Mouse (Mus musculus) hindbrain, embryonic 15.5 days (tissue): ENCODE results near the gene Adam25. TPM values are rescaled to one million over a fixed set of nuclear protein-coding genes. Genes with fewer than 3 reads are reported as not detected.
"Not testable (repeated sequence)": the region's sequence is repeated elsewhere in the genome, so short reads cannot be mapped to it uniquely, and the experiment has no call there.

ENCODE experiments used
- ATAC-seq: fragments of 200-750 bp; cut with Nextera tagmentation; 2 replicates; pipeline ENCODE4 v1.8.0; 2017; ENCODE audit warnings: low read depth, moderate number of reproducible peaks, moderate TSS enrichment; ENCODE audit not compliant: low FRiP score
- H3K27ac ChIP-seq: fragments of 300-500 bp; sonication (generic); replicated peaks from 2 replicates; pipeline ENCODE4 v1.5.1; 2015; ENCODE audit warnings: mild to moderate bottlenecking, inconsistent platforms
- H3K27me3 ChIP-seq: fragments of 300-500 bp; sonication (generic); 2 replicates; pipeline ENCODE4 v1.6.1; 2015; ENCODE audit warnings: control low read depth, inconsistent platforms
- H3K36me3 ChIP-seq: fragments of 300-500 bp; sonication (generic); 2 replicates; pipeline ENCODE4 v1.6.1; 2015; ENCODE audit warnings: control low read depth, inconsistent platforms
- H3K4me1 ChIP-seq: fragments of 300-500 bp; sonication (generic); replicated peaks from 2 replicates; pipeline ENCODE4 v1.6.1; 2015; ENCODE audit warnings: control low read depth, inconsistent platforms
- H3K4me2 ChIP-seq: fragments of 300-500 bp; sonication (generic); 2 replicates; pipeline ENCODE4 v1.6.1; 2015; ENCODE audit warnings: moderate library complexity, mild to moderate bottlenecking, inconsistent platforms
- H3K4me3 ChIP-seq: fragments of 300-500 bp; sonication (generic); 2 replicates; pipeline ENCODE4 v1.5.1; 2015; ENCODE audit warnings: mild to moderate bottlenecking, inconsistent platforms
- H3K9ac ChIP-seq: fragments of 300-500 bp; sonication (generic); 2 replicates; pipeline ENCODE4 v1.6.1; 2015; ENCODE audit warnings: inconsistent platforms
- H3K9me3 ChIP-seq: fragments of 300-500 bp; sonication (generic); 2 replicates; pipeline ENCODE4 v1.6.1; 2016; ENCODE audit warnings: control low read depth, inconsistent platforms
- WGBS: fragments of 180-500 bp; shearing (Covaris S2); methylation state at CpG from one replicate; pipeline ENCODE4 v1.1.7; 2015; 5-methylcytosine and 5-hydroxymethylcytosine counted together
- polyA plus RNA-seq: library from polyadenylated mRNA; unstranded; fragments of >200 nt; fragmentation: Nextera tagmentation; extraction: Ambion mirVana; gene quantifications from 2 replicates; pipeline ENCODE4 v1.2.1, GENCODE M21; 2015

The Adam25 gene
- not detected in 2 replicates for polyA plus RNA-seq

DNA sequence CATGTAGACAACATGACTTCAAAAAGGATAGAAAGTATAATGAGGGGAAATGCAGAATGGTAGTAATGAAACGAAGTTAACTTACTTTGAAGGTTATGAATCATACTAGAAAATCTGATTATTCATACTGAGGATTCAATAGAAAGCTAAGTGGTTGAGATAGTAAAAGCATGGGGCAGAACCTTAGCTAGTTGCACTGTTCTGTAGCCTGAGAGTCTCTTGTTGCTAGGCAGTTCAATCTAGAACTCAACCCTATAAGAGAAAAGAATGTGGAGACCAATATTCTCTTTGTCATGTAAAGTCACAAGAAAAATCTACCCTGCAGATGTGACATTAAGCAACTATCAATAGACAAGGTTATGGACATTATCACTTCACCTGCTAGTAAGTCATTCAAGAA, at the start of gene Adam25:
Gene Adam25, plus strand, starts transcription at position 301 of the 400 bp plus-strand sequence.
- not testable (repeated sequence) for H3K9me3 ChIP-seq, H3K36me3 ChIP-seq, H3K27ac ChIP-seq, H3K27me3 ChIP-seq, H3K9ac ChIP-seq, H3K4me1 ChIP-seq, ATAC-seq, H3K4me3 ChIP-seq, H3K4me2 ChIP-seq
- WGBS: 59% methylated on average over 1 of the region's 1 CpGs

- H3K9me3 ChIP-seq, H3K4me1 ChIP-seq, H3K4me3 ChIP-seq, H3K4me2 ChIP-seq, H3K36me3 ChIP-seq, ATAC-seq, H3K27ac ChIP-seq, H3K9ac ChIP-seq, H3K27me3 ChIP-seq: not testable (repeated sequence)
- WGBS: 96% methylated on average over 4 of the region's 4 CpGs
Observed at GRCm38 (mm10) chr8:40715406-40715805, 36.6 kb upstream of the Adam25 start.

- no peak for ATAC-seq
- no peak overlapping the region for H3K4me3 ChIP-seq
- H3K36me3 ChIP-seq: no peaks in the 10 kb centered on the region
Observed at GRCm38 (mm10) chr8:40715986-40716385, 36.0 kb upstream of the Adam25 start.

DNA sequence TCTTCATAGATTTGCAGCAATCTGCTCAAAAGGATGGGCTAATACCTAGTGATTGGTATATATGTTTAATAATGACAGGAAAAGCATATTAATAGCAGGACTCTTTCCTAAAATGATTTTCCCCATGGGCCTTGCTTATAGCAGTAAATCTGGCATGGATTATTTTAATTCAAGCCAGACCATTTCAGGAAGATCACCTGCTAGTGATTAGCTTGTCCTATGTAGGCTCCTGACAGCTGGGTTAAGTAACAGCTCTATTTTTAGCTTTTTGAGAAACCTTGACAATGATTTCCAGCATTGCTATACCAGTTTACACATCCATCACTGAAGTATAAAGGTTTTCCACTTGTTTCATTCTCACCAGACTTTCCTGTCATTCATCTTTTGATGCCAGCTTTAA, 31.3 kb downstream of the Adam25 start:
- no peak overlapping the region for H3K27ac ChIP-seq
- ATAC-seq: no peak

More at GRCm38 (mm10) chr8:40715986-40716385, 36.0 kb upstream of the Adam25 start:
- WGBS: 86% methylated on average over 7 of the region's 7 CpGs
- Histone ChIP-seq H3K9me3 (no peaks in the 10 kb centered on the region), H3K27me3 (no peaks in the 10 kb centered on the region), H3K9ac (no peak overlapping the region), H3K4me1 (no peaks in the 10 kb centered on the region), H3K27ac (no peak overlapping the region), H3K4me2 (no peak overlapping the region)

DNA sequence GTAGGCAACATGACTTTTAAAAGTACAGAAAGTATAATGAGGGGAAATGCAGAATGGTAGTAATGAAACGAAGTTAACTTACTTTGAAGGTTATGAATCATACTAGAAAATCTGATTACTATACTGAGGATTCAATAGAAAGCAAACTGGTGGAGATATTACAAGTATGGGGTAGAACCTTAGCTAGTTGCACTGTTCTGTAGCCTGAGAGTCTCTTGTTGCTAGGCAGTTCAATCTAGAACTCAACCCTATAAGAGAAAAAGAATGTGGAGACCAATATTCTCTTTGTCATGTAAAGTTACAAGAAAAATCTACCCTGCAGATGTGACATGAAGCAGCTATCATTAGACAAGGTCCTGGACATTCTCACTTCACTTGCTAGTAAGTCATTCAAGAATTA, 41.0 kb downstream of the Adam25 start, which contains the start of gene Adam20:
Gene Adam20, plus strand, starts transcription at position 301 of the 400 bp plus-strand sequence.
- not testable (repeated sequence) for H3K27ac ChIP-seq, H3K9me3 ChIP-seq, H3K4me3 ChIP-seq, H3K4me2 ChIP-seq, H3K36me3 ChIP-seq, H3K27me3 ChIP-seq, H3K4me1 ChIP-seq, ATAC-seq, H3K9ac ChIP-seq
- WGBS: 81% methylated on average over 1 of the region's 1 CpGs

More for the DNA sequence above, 31.3 kb downstream of the Adam25 start:
- no peak overlapping the region for H3K4me2 ChIP-seq
- no peaks in the 10 kb centered on the region for H3K4me1 ChIP-seq
- H3K9ac ChIP-seq: no peak overlapping the region
- no peaks in the 10 kb centered on the region for H3K36me3 ChIP-seq
- H3K9me3 ChIP-seq: no peaks in the 10 kb centered on the region
- H3K4me3 ChIP-seq: no peak overlapping the region
- H3K27me3 ChIP-seq: no peaks in the 10 kb centered on the region

- no peak overlapping the region for H3K4me2 ChIP-seq
- no peak for ATAC-seq
- no peak overlapping the region for H3K27ac ChIP-seq
- no peaks in the 10 kb centered on the region for H3K4me1 ChIP-seq
- no peak overlapping the region for H3K4me3 ChIP-seq
- no peaks in the 10 kb centered on the region for H3K36me3 ChIP-seq
- H3K9me3 ChIP-seq: no peaks in the 10 kb centered on the region
- WGBS: 92% methylated on average over 2 of the region's 2 CpGs
- no peaks in the 10 kb centered on the region for H3K27me3 ChIP-seq
- H3K9ac ChIP-seq: no peak overlapping the region
Observed at GRCm38 (mm10) chr8:40803379-40804079, 51.5 kb downstream of the Adam25 start.

Other genes with a start within 250 kb of the Adam25 start
- gene Adam24, start 77.1 kb upstream of the Adam25 start, polyA plus RNA-seq: not detected in 2 replicates
- gene Adam20, start 41.1 kb downstream of the Adam25 start, polyA plus RNA-seq: not detected in 2 replicates
- not detected in 2 replicates for gene Adam39, start 70.8 kb downstream of the Adam25 start, polyA plus RNA-seq